Mouse (Mus musculus): ENCODE results near the gene BC035044. TPM values are rescaled to one million over a fixed set of nuclear protein-coding genes. Genes with fewer than 3 reads are reported as not detected.
"Not testable (repeated sequence)": the region's sequence is repeated elsewhere in the genome, so short reads cannot be mapped to it uniquely, and the experiment has no call there.

The BC035044 gene
- 1.2 and 2.7 TPM in 2 replicates for polyA plus RNA-seq (2012; rRNA removed)

DNA sequence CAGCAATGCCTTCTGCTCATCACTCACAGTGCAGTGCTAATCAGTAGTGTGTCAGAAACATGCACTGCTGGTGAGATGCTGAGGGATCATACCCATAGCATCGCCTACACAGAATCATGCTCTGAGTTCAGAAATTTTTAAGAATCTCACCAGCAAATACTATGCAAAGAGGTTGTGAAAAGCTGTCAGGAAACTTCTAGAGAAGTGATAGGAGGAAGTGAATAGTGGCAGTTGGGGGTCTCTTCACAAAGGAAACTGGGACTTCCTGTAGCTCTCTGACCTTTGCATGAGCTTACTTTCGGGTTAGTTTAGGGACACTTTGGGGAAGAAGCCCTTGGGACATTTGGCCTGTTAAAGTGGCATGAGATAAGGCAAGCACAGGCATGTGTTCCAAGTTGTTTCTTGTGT, at the start of gene BC035044:
TSS of gene BC035044 (minus strand) at position 179 of the 408 bp plus-strand sequence.
- DNase-seq: no peak
- no peak within 1 kb of the TSS for H3K4me3 ChIP-seq (replicated peaks; ENCODE audit: extremely low read depth, low read depth, low read length)
- H3K4me1 ChIP-seq (ENCODE audit: control insufficient read depth, insufficient read depth, low read length): no peaks in the 10 kb centered on the region
- WGBS: 64% methylated on average over 2 of the region's 2 CpGs
- TF ChIP-seq CTCF (IDR thresholded peaks at IDR 0.05; ENCODE audit: insufficient read depth, low read length): no peak
- TF ChIP-seq POLR2A (IDR thresholded peaks at IDR 0.05; ENCODE audit: borderline replicate concordance, extremely low read depth, low read depth, low read length): no peak

DNA sequence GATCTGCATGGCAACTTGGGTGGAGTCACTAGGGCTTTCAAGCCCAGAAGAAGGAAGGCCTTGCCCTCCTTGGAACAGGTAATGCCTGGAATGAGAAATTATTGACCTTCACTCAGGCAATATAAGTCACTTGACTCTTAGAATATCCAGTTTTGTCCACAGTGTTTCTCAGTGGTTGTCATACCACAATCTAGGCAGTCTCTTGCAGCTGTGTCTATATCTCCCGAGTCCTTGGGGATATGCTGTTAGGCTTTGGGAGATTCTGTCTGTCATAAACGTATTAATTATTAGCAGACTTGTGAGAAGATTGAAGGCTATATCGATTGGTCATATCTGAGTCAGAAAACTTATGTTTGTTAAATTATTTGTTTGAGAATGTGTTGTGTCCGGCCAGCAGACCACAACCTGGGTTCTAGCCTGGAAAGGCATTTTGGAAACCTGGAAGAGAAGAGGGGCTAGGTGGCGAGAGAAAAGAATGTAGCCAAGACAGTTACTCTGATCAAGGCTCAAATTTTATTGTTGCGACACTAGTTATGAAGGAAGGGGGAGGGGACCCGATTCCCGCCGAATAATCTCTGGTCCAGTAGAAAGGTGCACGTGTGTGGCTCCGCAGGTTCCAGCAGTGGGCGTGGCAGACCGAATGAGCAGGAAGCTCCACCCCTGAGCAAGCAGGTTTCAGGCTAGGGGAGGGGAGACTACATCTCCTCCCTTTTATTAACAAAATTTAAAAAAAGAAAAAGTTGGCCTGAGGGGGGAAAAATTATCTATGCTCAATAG, 45.2 kb upstream of the BC035044 start:
- DNase-seq: not testable (repeated sequence)
- 88% methylated on average over 5 of the region's 13 CpGs for WGBS

DNA sequence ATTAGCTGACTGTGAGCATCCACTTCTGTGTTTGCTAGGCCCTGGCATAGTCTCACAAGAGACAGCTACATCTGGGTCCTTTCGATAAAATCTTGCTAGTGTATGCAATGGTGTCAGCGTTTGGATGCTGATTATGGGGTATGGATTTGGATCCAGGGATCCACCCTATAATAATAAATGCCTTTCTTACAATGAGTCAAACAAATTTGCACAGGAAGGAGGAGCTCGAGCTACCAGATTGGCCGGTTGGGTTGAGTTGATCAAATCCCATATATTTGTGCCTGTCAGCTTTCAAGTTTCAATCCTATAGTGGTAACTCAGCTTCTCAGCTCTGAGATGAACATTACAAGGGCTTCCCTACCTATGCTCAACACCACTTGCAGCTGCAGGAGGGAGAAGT, 43.2 kb upstream of the BC035044 start, which contains the start of gene Clec2g:
TSS of gene Clec2g (plus strand) at position 301 of the 400 bp plus-strand sequence.
- WGBS: 85% methylated on average over 4 of the region's 4 CpGs
- H3K4me3 ChIP-seq (replicated peaks; ENCODE audit: extremely low read depth, low read depth, low read length); DNase-seq: not testable (repeated sequence)

More for the DNA sequence above, 45.2 kb upstream of the BC035044 start:
- not testable (repeated sequence) for H3K4me3 ChIP-seq (replicated peaks; ENCODE audit: extremely low read depth, low read depth, low read length); H3K4me1 ChIP-seq (ENCODE audit: control insufficient read depth, insufficient read depth, low read length)

DNA sequence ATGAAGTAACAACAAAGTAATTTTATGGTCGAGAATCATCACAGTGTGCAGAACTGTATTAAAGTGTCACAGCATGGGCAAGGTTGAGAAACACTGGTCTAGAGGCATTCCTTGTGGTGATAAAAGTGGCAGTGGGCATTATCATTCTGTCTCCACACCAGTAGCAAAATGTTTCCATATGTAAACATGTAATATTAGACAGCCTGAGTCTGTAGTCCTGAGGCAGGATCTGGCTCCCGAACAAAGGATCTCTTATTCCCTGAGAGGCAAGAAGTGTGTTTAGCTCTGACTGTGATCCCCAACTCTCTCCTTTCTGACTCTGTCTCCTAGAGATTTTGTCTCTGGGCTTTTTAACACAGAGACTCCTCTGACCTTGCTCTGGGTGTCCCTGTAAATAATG, 42.1 kb upstream of the BC035044 start:
- WGBS: 40% methylated on average over 2 of the region's 2 CpGs
- no peak overlapping the region for H3K4me3 ChIP-seq (replicated peaks; ENCODE audit: extremely low read depth, low read depth, low read length)
- TF ChIP-seq POLR2A (IDR thresholded peaks at IDR 0.05; ENCODE audit: borderline replicate concordance, extremely low read depth, low read depth, low read length): no peak
- TF ChIP-seq CTCF (IDR thresholded peaks at IDR 0.05; ENCODE audit: insufficient read depth, low read length): no peak
- DNase-seq: no peak
- H3K4me1 ChIP-seq (ENCODE audit: control insufficient read depth, insufficient read depth, low read length): no peaks in the 10 kb centered on the region

More for the DNA sequence above, 43.2 kb upstream of the BC035044 start, which contains the start of gene Clec2g:
- not testable (repeated sequence) for H3K4me1 ChIP-seq (ENCODE audit: control insufficient read depth, insufficient read depth, low read length)

DNA sequence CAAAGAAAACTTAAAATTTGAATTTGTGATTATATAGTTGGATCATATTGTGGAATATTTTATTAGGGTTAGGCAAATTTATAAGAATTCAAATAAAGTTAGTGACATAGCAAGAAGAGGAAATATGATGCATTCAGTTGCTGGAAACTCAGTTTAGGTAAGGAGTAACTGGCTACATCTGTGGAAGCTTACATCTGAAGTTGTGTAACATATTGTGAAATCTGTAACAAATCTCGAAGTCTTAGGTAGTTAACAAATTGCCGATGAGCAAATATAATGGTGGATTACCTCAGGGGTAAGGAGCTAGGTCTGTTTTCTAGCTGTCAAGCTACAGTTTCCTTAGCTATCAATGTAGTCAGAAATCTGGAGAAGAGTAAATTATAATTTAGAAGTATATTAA, 26.4 kb upstream of the BC035044 start:
- WGBS: 69% methylated on average over 2 of the region's 2 CpGs
- no peak for TF ChIP-seq CTCF (IDR thresholded peaks at IDR 0.05; ENCODE audit: insufficient read depth, low read length)
- TF ChIP-seq POLR2A (IDR thresholded peaks at IDR 0.05; ENCODE audit: borderline replicate concordance, extremely low read depth, low read depth, low read length): no peak
- peaks cover 6% of the 10 kb centered on the region for H3K4me1 ChIP-seq (ENCODE audit: control insufficient read depth, insufficient read depth, low read length)
- DNase-seq: no peak
- H3K4me3 ChIP-seq (replicated peaks; ENCODE audit: extremely low read depth, low read depth, low read length): no peak overlapping the region

DNA sequence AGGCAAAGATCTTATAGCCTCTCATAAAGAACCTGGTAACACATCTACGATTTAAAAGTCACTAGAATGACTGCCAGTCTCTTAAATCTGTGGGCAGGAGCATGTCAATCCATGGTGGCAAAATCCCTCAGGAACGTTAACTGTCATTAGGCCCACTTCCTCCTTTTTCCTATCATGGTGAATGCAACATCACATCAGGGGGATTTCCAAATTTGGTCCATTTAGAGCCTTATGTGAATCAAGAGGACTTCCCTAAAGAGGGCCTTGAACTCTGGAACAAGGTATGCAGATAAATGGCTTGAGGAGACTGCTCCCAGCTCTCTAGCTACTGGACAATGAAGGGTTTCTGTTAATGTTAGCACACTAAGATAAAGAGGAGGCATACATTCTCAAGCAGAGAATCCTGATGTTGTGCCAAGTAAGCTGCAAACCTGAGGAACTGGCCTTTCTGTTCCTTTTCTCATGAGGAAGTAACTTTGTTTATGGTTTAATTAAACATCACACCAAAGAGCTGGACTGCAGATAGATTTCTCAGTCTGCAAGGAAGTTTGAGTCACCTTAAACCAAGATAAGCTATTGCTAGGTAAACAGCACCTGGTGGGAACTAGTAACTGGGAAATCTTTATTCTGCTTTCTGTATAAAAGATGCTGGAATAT, 22.8 kb upstream of the BC035044 start:
- no peak overlapping the region for H3K4me3 ChIP-seq (replicated peaks; ENCODE audit: extremely low read depth, low read depth, low read length)
- DNase-seq: no peak
- 61% methylated on average over 2 of the region's 2 CpGs for WGBS
- H3K4me1 ChIP-seq (ENCODE audit: control insufficient read depth, insufficient read depth, low read length): peaks cover 6% of the 10 kb centered on the region
- TF ChIP-seq CTCF (IDR thresholded peaks at IDR 0.05; ENCODE audit: insufficient read depth, low read length) (no peak), POLR2A (IDR thresholded peaks at IDR 0.05; ENCODE audit: borderline replicate concordance, extremely low read depth, low read depth, low read length) (no peak)

DNA sequence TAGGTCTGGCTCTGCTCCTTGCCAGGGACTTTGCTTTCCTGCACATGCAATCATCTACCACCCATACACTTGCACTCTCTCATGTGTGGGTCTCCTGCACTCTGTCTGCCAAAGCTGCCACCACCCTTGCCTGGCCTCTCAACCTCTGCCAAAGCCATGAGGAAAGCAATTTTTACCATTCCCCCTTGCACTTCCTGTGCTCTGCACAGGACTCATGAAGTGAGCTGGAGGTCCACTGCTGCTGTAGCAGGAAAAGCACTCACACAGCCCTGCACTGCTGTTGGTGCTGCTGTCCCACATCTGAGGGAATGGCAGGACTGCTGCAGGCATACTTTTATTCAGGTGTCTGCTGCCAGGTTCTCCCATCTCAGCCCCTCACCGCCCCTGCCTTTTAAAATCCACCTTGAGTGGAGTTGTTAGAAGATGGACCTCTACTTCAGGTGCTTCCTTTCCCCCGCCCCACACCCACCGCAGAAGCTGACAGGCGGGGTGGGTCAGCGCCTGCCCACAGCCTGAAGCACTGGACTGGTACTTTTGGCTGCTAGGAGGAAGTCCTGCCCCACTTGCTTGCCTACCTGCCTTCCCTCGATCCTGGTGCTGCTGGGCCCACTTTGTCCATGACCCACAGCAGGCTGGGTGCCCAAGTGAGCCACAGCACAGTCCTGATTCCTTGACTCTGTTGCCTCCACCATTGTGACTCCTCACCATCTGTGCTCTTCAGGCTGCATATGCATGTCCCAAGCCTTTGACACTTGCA, 10.0 kb upstream of the BC035044 start:
- H3K4me1 ChIP-seq (ENCODE audit: control insufficient read depth, insufficient read depth, low read length); DNase-seq; H3K4me3 ChIP-seq (replicated peaks; ENCODE audit: extremely low read depth, low read depth, low read length): not testable (repeated sequence)
- 87% methylated on average over 6 of the region's 6 CpGs for WGBS

DNA sequence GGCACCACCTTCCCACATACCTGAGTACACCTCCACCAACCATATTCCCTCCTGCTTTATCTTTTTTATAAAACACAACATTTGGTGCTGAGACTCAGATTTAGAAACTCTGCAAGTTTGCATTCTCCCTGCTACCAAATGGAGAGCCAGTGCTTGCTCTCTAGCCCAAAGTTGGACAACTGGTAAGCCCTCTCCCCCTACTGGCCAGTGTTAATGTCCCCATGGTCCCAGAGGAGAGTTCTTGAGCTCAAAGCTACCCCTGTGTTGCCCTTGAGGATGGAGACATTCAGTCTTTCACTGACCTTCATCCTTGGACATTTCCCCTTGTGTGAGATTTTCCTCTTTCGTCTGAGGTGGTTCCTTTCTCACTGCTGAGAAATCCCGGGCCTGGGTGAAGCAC, 9.1 kb upstream of the BC035044 start:
- TF ChIP-seq CTCF (IDR thresholded peaks at IDR 0.05; ENCODE audit: insufficient read depth, low read length): peak; percentile 13; the same call in 1 of the 2 replicates
- TF ChIP-seq POLR2A (IDR thresholded peaks at IDR 0.05; ENCODE audit: borderline replicate concordance, extremely low read depth, low read depth, low read length): no peak
- 87% methylated on average over 2 of the region's 2 CpGs for WGBS
- no peaks in the 10 kb centered on the region for H3K4me1 ChIP-seq (ENCODE audit: control insufficient read depth, insufficient read depth, low read length)
- no peak for DNase-seq
- no peak overlapping the region for H3K4me3 ChIP-seq (replicated peaks; ENCODE audit: extremely low read depth, low read depth, low read length)

DNA sequence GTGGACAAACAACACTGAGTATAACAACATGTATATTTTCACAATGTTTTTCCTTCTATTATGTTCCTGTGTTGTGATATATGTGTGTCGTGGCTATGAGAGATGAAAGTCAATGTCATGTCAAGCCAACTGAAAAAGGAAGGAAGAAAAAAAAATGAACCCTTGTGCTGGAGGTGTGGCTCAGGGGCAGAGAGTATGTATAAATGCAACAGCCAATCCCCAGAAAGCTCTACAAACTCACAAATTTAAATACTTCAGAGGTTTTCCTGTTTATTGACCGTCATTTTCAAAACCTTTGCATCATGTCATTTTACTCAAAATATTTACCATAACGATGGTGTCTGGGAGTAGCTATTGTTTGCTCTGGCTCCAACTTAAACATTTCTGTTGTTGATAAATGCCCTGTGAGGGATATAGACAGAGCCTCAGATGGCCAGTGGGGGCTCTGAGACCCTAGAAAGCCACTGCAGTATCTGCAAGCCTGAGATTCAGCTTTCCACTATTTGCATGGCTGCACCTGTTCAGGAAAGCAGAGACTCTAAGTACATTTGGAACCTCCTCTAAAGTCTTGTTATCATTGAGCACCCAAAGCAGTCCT, 4.6 kb upstream of the BC035044 start:
- no peak for DNase-seq
- Histone ChIP-seq H3K4me3 (replicated peaks; ENCODE audit: extremely low read depth, low read depth, low read length) (no peak overlapping the region), H3K4me1 (ENCODE audit: control insufficient read depth, insufficient read depth, low read length) (no peaks in the 10 kb centered on the region)
- 51% methylated on average over 3 of the region's 3 CpGs for WGBS
- TF ChIP-seq CTCF (IDR thresholded peaks at IDR 0.05; ENCODE audit: insufficient read depth, low read length) (no peak), POLR2A (IDR thresholded peaks at IDR 0.05; ENCODE audit: borderline replicate concordance, extremely low read depth, low read depth, low read length) (no peak)

Measured in lung, adult 2 months (tissue).